Mouse (Mus musculus) NIH3T3 (cell line): ENCODE data around the gene Gm5128.
"Not testable (repeated sequence)": the region's sequence is repeated elsewhere in the genome, so short reads cannot be mapped to it uniquely, and the experiment has no call there.

Experiments
- DNase-seq: peaks from one replicate; pipeline ENCODE4 v3.0.0-alpha.2; 2012; ENCODE audit warnings: low read depth

The Gm5128 gene

GRCm38 (mm10) chrX:135372984-135373383 is at the start of gene Gm5128:
Gm5128 (plus strand) TSS chrX:135373284.
- not testable (repeated sequence) for DNase-seq

GRCm38 (mm10) chrX:135360685-135361084 is 12.4 kb upstream of the Gm5128 start:
- not testable (repeated sequence) for DNase-seq

DNA sequence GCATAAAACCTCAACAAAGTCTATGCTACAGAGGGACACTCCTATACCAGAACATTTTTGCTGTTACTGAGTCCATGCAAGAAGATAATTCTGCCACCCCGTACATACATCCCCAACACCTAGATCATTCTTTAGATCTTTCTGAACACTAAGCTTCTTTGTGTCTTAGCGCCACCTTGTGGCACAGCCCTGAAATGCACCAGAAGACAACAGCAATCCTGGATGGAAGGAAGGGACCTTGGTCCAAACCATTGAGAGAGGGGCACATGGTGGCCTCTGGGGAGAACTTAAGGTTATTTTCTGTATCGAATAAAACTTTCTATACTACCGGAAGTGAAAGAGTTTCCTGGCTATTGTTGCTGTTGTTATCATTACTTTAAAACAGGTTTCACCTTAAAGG is 11.1 kb upstream of the Gm5128 start:
- not testable (repeated sequence) for DNase-seq

DNA sequence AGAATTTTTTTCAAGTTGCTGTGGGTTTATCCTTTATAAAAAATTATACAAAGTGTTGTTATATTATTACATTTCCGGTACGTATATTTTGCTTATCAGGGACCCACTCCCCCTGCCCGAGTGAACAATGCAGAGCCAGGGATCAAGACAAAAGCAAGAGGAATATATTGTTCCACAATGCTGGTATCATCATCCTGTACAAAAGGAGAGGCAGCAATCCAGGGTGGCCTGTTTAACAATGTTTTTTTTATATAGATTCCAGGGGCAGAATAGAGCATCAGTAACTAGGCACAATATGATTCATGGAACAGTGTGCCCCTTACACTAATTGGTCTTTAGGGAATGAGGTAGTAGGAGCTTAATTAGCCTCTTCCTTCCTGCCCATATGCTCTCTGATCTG is 30.5 kb downstream of the Gm5128 start:
- not testable (repeated sequence) for DNase-seq

GRCm38 (mm10) chrX:135421203-135421602 is 48.1 kb downstream of the Gm5128 start:
- not testable (repeated sequence) for DNase-seq

DNA sequence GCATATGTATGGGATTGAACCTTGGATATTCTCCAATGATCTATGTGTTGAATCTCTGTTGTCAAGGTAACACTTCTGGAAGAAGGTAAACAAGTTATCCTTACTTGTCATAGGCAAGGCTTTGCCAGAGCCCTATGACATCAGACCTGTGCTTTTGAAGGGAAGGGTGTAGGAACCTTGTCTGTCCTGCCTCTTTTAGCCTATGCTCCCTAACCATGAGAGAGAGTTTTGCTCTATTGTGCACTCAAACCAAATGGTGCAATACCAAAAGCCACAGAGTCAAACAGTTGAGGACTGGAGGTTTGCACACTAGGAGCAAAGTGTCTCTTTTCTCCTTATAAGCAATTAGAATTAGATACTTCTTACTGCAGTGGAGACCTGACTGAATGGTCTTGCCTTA is 48.7 kb downstream of the Gm5128 start:
- not testable (repeated sequence) for DNase-seq

DNA sequence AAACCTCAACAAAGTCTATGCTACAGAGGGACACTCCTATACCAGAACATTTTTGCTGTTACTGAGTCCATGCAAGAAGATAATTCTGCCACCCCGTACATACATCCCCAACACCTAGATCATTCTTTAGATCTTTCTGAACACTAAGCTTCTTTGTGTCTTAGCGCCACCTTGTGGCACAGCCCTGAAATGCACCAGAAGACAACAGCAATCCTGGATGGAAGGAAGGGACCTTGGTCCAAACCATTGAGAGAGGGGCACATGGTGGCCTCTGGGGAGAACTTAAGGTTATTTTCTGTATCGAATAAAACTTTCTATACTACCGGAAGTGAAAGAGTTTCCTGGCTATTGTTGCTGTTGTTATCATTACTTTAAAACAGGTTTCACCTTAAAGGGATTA is 49.4 kb downstream of the Gm5128 start:
- not testable (repeated sequence) for DNase-seq
